Mouse (Mus musculus): Measurements from ENCODE around the gene Capns1.
"Not testable (repeated sequence)": the region's sequence is repeated elsewhere in the genome, so short reads cannot be mapped to it uniquely, and the experiment has no call there.

Gene Capns1

GRCm38 (mm10) chr7:30198481-30198971 is at the start of gene Capns1:
TSS of gene Capns1 (minus strand) at chr7:30198811.
- peak; percentile 57 for DNase-seq (ENCODE audit: low spot score)

GRCm38 (mm10) chr7:30237374-30237773 is 38.8 kb upstream of the Capns1 start:
- DNase-seq (ENCODE audit: low spot score) = not testable (repeated sequence)

GRCm38 (mm10) chr7:30235625-30236024 is 37.0 kb upstream of the Capns1 start, which contains the start of gene Ovol3:
TSS of gene Ovol3 (minus strand) at chr7:30235725.
- no peak for DNase-seq (ENCODE audit: low spot score)

- DNase-seq (ENCODE audit: low spot score) = no peak
Measured at GRCm38 (mm10) chr7:30235091-30235490, 36.5 kb upstream of the Capns1 start.

GRCm38 (mm10) chr7:30234276-30234858 is 35.8 kb upstream of the Capns1 start:
- no peak for DNase-seq (ENCODE audit: low spot score)

- DNase-seq (ENCODE audit: low spot score) = peak; percentile 24
Measured at GRCm38 (mm10) chr7:30233387-30233786, 34.8 kb upstream of the Capns1 start.

- DNase-seq (ENCODE audit: low spot score) = peak; percentile 60
Measured at GRCm38 (mm10) chr7:30232631-30233148, 34.1 kb upstream of the Capns1 start.

GRCm38 (mm10) chr7:30231669-30232454 is 33.3 kb upstream of the Capns1 start, which contains the start of the genes Polr2i and Tbcb:
TSS of gene Polr2i (plus strand) at chr7:30231948.
TSS of gene Tbcb (minus strand) at chr7:30232272.
- DNase-seq (ENCODE audit: low spot score) = peak; percentile 99

GRCm38 (mm10) chr7:30231328-30231668 is 32.7 kb upstream of the Capns1 start:
- no peak for DNase-seq (ENCODE audit: low spot score)

GRCm38 (mm10) chr7:30224206-30224605 is 25.6 kb upstream of the Capns1 start:
- DNase-seq (ENCODE audit: low spot score) = no peak

- DNase-seq (ENCODE audit: low spot score) = no peak
Measured at GRCm38 (mm10) chr7:30222205-30222604, 23.6 kb upstream of the Capns1 start.

GRCm38 (mm10) chr7:30221433-30221832 is 22.8 kb upstream of the Capns1 start:
- DNase-seq (ENCODE audit: low spot score) = no peak

- DNase-seq (ENCODE audit: low spot score) = no peak
Measured at GRCm38 (mm10) chr7:30220008-30220356, 21.4 kb upstream of the Capns1 start.

- peak; percentile 29 for DNase-seq (ENCODE audit: low spot score)
Measured at GRCm38 (mm10) chr7:30219293-30220007, 20.8 kb upstream of the Capns1 start.

- DNase-seq (ENCODE audit: low spot score) = no peak
Measured at GRCm38 (mm10) chr7:30217277-30217676, 18.7 kb upstream of the Capns1 start.

- DNase-seq (ENCODE audit: low spot score) = peak; percentile 65
Measured at GRCm38 (mm10) chr7:30216723-30217151, 18.1 kb upstream of the Capns1 start.

- DNase-seq (ENCODE audit: low spot score) = no peak
Measured at GRCm38 (mm10) chr7:30215875-30216274, 17.3 kb upstream of the Capns1 start.

- no peak for DNase-seq (ENCODE audit: low spot score)
Measured at GRCm38 (mm10) chr7:30213881-30214280, 15.3 kb upstream of the Capns1 start.

- no peak for DNase-seq (ENCODE audit: low spot score)
Measured at GRCm38 (mm10) chr7:30211025-30211424, 12.4 kb upstream of the Capns1 start.

- DNase-seq (ENCODE audit: low spot score) = not testable (repeated sequence)
Measured at GRCm38 (mm10) chr7:30206364-30206763, 7.8 kb upstream of the Capns1 start.

- peak; percentile 74 for DNase-seq (ENCODE audit: low spot score)
Measured at GRCm38 (mm10) chr7:30205383-30205782, 6.8 kb upstream of the Capns1 start.

- DNase-seq (ENCODE audit: low spot score) = no peak
Measured at GRCm38 (mm10) chr7:30204380-30204779, 5.8 kb upstream of the Capns1 start.
